Mouse (Mus musculus): Measurements from ENCODE around the gene Ms4a6b.
"Not testable (repeated sequence)": the region's sequence is repeated elsewhere in the genome, so short reads cannot be mapped to it uniquely, and the experiment has no call there.

Gene Ms4a6b

GRCm38 (mm10) chr19:11516246-11516645, at the start of gene Ms4a6b:
Gene Ms4a6b, plus strand, starts transcription at chr19:11516512.
- no peak for TF ChIP-seq GATA4 (IDR thresholded peaks at IDR 0.05; ENCODE audit: insufficient replicate concordance, low read length)

GRCm38 (mm10) chr19:11469215-11469614, 47.1 kb upstream of the Ms4a6b start, which contains the start of gene Ms4a6c:
Gene Ms4a6c, plus strand, starts transcription at chr19:11469366.
- TF ChIP-seq GATA4 (IDR thresholded peaks at IDR 0.05; ENCODE audit: insufficient replicate concordance, low read length) = not testable (repeated sequence)

GRCm38 (mm10) chr19:11479714-11480113, 36.6 kb upstream of the Ms4a6b start:
- no peak for TF ChIP-seq GATA4 (IDR thresholded peaks at IDR 0.05; ENCODE audit: insufficient replicate concordance, low read length)

GRCm38 (mm10) chr19:11482684-11483083, 33.6 kb upstream of the Ms4a6b start:
- no peak for TF ChIP-seq GATA4 (IDR thresholded peaks at IDR 0.05; ENCODE audit: insufficient replicate concordance, low read length)

GRCm38 (mm10) chr19:11483941-11484340, 32.4 kb upstream of the Ms4a6b start:
- TF ChIP-seq GATA4 (IDR thresholded peaks at IDR 0.05; ENCODE audit: insufficient replicate concordance, low read length) = no peak

- no peak for TF ChIP-seq GATA4 (IDR thresholded peaks at IDR 0.05; ENCODE audit: insufficient replicate concordance, low read length)
Observed at GRCm38 (mm10) chr19:11484388-11484787, 31.9 kb upstream of the Ms4a6b start.

- no peak for TF ChIP-seq GATA4 (IDR thresholded peaks at IDR 0.05; ENCODE audit: insufficient replicate concordance, low read length)
Observed at GRCm38 (mm10) chr19:11485266-11485665, 31.0 kb upstream of the Ms4a6b start.

GRCm38 (mm10) chr19:11485746-11486145, 30.6 kb upstream of the Ms4a6b start, which contains the start of gene Gm8369:
Gene Gm8369, plus strand, starts transcription at chr19:11485938.
- TF ChIP-seq GATA4 (IDR thresholded peaks at IDR 0.05; ENCODE audit: insufficient replicate concordance, low read length) = no peak

- no peak for TF ChIP-seq GATA4 (IDR thresholded peaks at IDR 0.05; ENCODE audit: insufficient replicate concordance, low read length)
Observed at GRCm38 (mm10) chr19:11486599-11486998, 29.7 kb upstream of the Ms4a6b start.

GRCm38 (mm10) chr19:11491406-11492189, 24.7 kb upstream of the Ms4a6b start:
- TF ChIP-seq GATA4 (IDR thresholded peaks at IDR 0.05; ENCODE audit: insufficient replicate concordance, low read length) = no peak

- TF ChIP-seq GATA4 (IDR thresholded peaks at IDR 0.05; ENCODE audit: insufficient replicate concordance, low read length) = no peak
Observed at GRCm38 (mm10) chr19:11492671-11493070, 23.6 kb upstream of the Ms4a6b start.

- TF ChIP-seq GATA4 (IDR thresholded peaks at IDR 0.05; ENCODE audit: insufficient replicate concordance, low read length) = no peak
Observed at GRCm38 (mm10) chr19:11494519-11494918, 21.8 kb upstream of the Ms4a6b start.

- no peak for TF ChIP-seq GATA4 (IDR thresholded peaks at IDR 0.05; ENCODE audit: insufficient replicate concordance, low read length)
Observed at GRCm38 (mm10) chr19:11496361-11496760, 20.0 kb upstream of the Ms4a6b start.

GRCm38 (mm10) chr19:11500796-11501195, 15.5 kb upstream of the Ms4a6b start:
- TF ChIP-seq GATA4 (IDR thresholded peaks at IDR 0.05; ENCODE audit: insufficient replicate concordance, low read length) = no peak

GRCm38 (mm10) chr19:11501326-11501725, 15.0 kb upstream of the Ms4a6b start:
- TF ChIP-seq GATA4 (IDR thresholded peaks at IDR 0.05; ENCODE audit: insufficient replicate concordance, low read length) = no peak

GRCm38 (mm10) chr19:11504857-11505256, 11.5 kb upstream of the Ms4a6b start:
- no peak for TF ChIP-seq GATA4 (IDR thresholded peaks at IDR 0.05; ENCODE audit: insufficient replicate concordance, low read length)

GRCm38 (mm10) chr19:11513458-11513857, 2.9 kb upstream of the Ms4a6b start:
- no peak for TF ChIP-seq GATA4 (IDR thresholded peaks at IDR 0.05; ENCODE audit: insufficient replicate concordance, low read length)
